ENCODE assay signal across 10 mouse cellular contexts in genomic region chr7:16373719-16374118, GRCm38 (mm10). TPM values are rescaled to one million over a fixed set of nuclear protein-coding genes. Genes with fewer than 3 reads are reported as not detected.
DNase-seq lines count a peak whose midpoint lies in the region; ATAC-seq and TF ChIP-seq lines count a peak whose summit lies in the region.
"Had no signal": no experiment of that assay in that cellular context is flagged by ENCODE, and none has a peak within 500 bp of the region (broad histone marks: within the 10 kb centered on the region; RNA-seq: fewer than 3 reads in every experiment).

No protein-coding gene starts in this region.

- H3K27me3 ChIP-seq in limb, embryonic 14.5 days (ENCODE audit: control insufficient read depth, insufficient read depth, low read length) = no peaks in the 10 kb centered on the region
- H3K27me3 ChIP-seq in limb, embryonic 10.5 days (ENCODE audit: low read depth, poor library complexity, severe bottlenecking) = no peaks in the 10 kb centered on the region
- H3K27me3 ChIP-seq in MEL (ENCODE audit: control insufficient read depth in 1 of 2, insufficient read depth in 2 of 2, low read length in 2 of 2) = no peaks in the 10 kb centered on the region
- H3K27me3 ChIP-seq: forebrain, embryonic 15.5 days had no signal

- H3K79me2 ChIP-seq in MEL (ENCODE audit: control insufficient read depth, insufficient read depth, low read length, poor library complexity) = peaks cover 4% of the 10 kb centered on the region; the same call in 1 of the 2 replicates

- peak in 2 of 3 experiments; percentile 28 to 62; a peak in 4 of 6 replicates for TF ChIP-seq CTCF in MEL (IDR thresholded peaks at IDR 0.05 in 2 of 3, conservative IDR thresholded peaks at IDR 0.05 in 1 of 3; ENCODE audit: control insufficient read depth in 1 of 3, insufficient read depth in 1 of 3, low read depth in 2 of 3, low read length in 3 of 3, poor library complexity in 1 of 3, severe bottlenecking in 1 of 3)
- 0 out of 2 replicates have a peak, but pooled peaks have one; percentile 17 for TF ChIP-seq CTCF in cortical plate, adult 2 months (IDR thresholded peaks at IDR 0.05; ENCODE audit: extremely low read depth, insufficient read depth, low read length)

- TF ChIP-seq RAD21 in MEL (IDR thresholded peaks at IDR 0.05; ENCODE audit: low read depth, low read length) = peak; percentile 57

- no peak for ATAC-seq in limb, embryonic 14.5 days (ENCODE audit: low FRiP score, low read depth)
- ATAC-seq in monocyte, adult 5-6 weeks (replicated peaks; ENCODE audit: insufficient number of reproducible peaks, low FRiP score, low TSS enrichment, poor library complexity, severe bottlenecking) = 0 out of 2 replicates have a peak, but pooled peaks have one; percentile 35
- ATAC-seq: forebrain, embryonic 15.5 days; hindbrain, embryonic 16.5 days had no signal

- H3K27ac ChIP-seq in limb, embryonic 14.5 days (replicated peaks; ENCODE audit: low read depth, low read length) = no peak overlapping the region
- H3K27ac ChIP-seq in limb, embryonic 10.5 days = no peak overlapping the region
- no peak overlapping the region for H3K27ac ChIP-seq in MEL (ENCODE audit: control insufficient read depth, low read depth, low read length)
- H3K27ac ChIP-seq in cortical plate, adult 2 months (ENCODE audit: insufficient read depth, low read length) = no peak overlapping the region
- H3K27ac ChIP-seq: forebrain, embryonic 15.5 days had no signal

- no peak for TF ChIP-seq POLR2A in limb, embryonic 14.5 days (IDR thresholded peaks at IDR 0.05; ENCODE audit: borderline replicate concordance, extremely low read depth, insufficient read depth, insufficient read length)
- TF ChIP-seq POLR2A in MEL (IDR thresholded peaks at IDR 0.05; ENCODE audit: control insufficient read depth in 1 of 2, insufficient read depth in 1 of 2, low read depth in 1 of 2, low read length in 2 of 2, poor library complexity in 1 of 2) = no peak
- no peak for TF ChIP-seq POLR2A in cortical plate, adult 2 months (IDR thresholded peaks at IDR 0.05; ENCODE audit: extremely low read depth, insufficient read depth, low read length)

- H3K9me3 ChIP-seq in limb, embryonic 14.5 days (ENCODE audit: control insufficient read depth, low read length) = no peaks in the 10 kb centered on the region
- no peaks in the 10 kb centered on the region for H3K9me3 ChIP-seq in limb, embryonic 10.5 days (replicated peaks)
- no peaks in the 10 kb centered on the region for H3K9me3 ChIP-seq in MEL (replicated peaks; ENCODE audit: insufficient read depth, low read length)
- H3K9me3 ChIP-seq: forebrain, embryonic 15.5 days had no signal

- H3K4me1 ChIP-seq in limb, embryonic 14.5 days (ENCODE audit: control insufficient read depth, insufficient read depth, low read length) = no peaks in the 10 kb centered on the region
- H3K4me1 ChIP-seq in limb, embryonic 10.5 days = no peaks in the 10 kb centered on the region
- peaks cover 3 to 5% of the 10 kb centered on the region in 2 experiments; a peak in 3 of 4 replicates for H3K4me1 ChIP-seq in MEL (ENCODE audit: control insufficient read depth in 1 of 2, insufficient read depth in 2 of 2, low read length in 2 of 2)
- no peaks in the 10 kb centered on the region for H3K4me1 ChIP-seq in cortical plate, adult 2 months (ENCODE audit: control insufficient read depth, insufficient read depth, low read length)
- H3K4me1 ChIP-seq: forebrain, embryonic 15.5 days had no signal

- H3K4me3 ChIP-seq in limb, embryonic 14.5 days (replicated peaks; ENCODE audit: low read length) = no peak overlapping the region
- no peak overlapping the region for H3K4me3 ChIP-seq in limb, embryonic 10.5 days
- H3K4me3 ChIP-seq in MEL (ENCODE audit: control insufficient read depth in 1 of 2, insufficient read depth in 1 of 2, low read depth in 2 of 2, low read length in 2 of 2) = no peak overlapping the region
- H3K4me3 ChIP-seq in cortical plate, adult 2 months (ENCODE audit: insufficient read depth, low read length) = no peak overlapping the region
- H3K4me3 ChIP-seq: forebrain, embryonic 15.5 days had no signal

- no peak for TF ChIP-seq EP300 in MEL (IDR thresholded peaks at IDR 0.05; ENCODE audit: low read depth in 1 of 2, low read length in 2 of 2)

- peaks cover 83% of the 10 kb centered on the region for H3K36me3 ChIP-seq in limb, embryonic 14.5 days (ENCODE audit: control insufficient read depth, insufficient read depth, low read length)
- H3K36me3 ChIP-seq in limb, embryonic 10.5 days = peaks cover 99% of the 10 kb centered on the region
- peaks cover 30 to 31% of the 10 kb centered on the region in 2 experiments for H3K36me3 ChIP-seq in MEL (ENCODE audit: control insufficient read depth in 1 of 2, insufficient read depth in 2 of 2, low read length in 2 of 2)

- H3K9ac ChIP-seq in limb, embryonic 14.5 days (ENCODE audit: low read depth, low read length, severe bottlenecking) = no peak overlapping the region
- no peak overlapping the region for H3K9ac ChIP-seq in MEL (ENCODE audit: control insufficient read depth, low read depth, low read length, poor library complexity, severe bottlenecking)
- H3K9ac ChIP-seq: forebrain, embryonic 15.5 days had no signal

- 66% methylated on average over 2 of the region's 2 CpGs for WGBS in limb, embryonic 14.5 days
- WGBS in limb, embryonic 10.5 days = 85% methylated on average over 2 of the region's 2 CpGs

- DNase-seq in limb, embryonic 14.5 days (ENCODE audit: low spot score) = peak; percentile 15
- no peak for DNase-seq in limb, embryonic 10.5 days (ENCODE audit: low spot score)
- DNase-seq in MEL (ENCODE audit: low read depth, low spot score) = peak; percentile 50
- DNase-seq in layer of hippocampus, adult 18-20 months (ENCODE audit: low spot score in 2 of 2) = no peak
- no peak for DNase-seq in cerebellum, postnatal 25 days
- DNase-seq in layer of hippocampus, adult 8-10 months (ENCODE audit: low spot score in 2 of 2) = no peak

- H3K4me2 ChIP-seq in limb, embryonic 14.5 days (replicated peaks; ENCODE audit: low read depth, low read length, severe bottlenecking) = no peak overlapping the region
- H3K4me2 ChIP-seq: forebrain, embryonic 15.5 days had no signal

TF ChIP-seq in MEL, 35 proteins besides CTCF, POLR2A, EP300 and RAD21:
- 0 out of 2 replicates have a peak, but pooled peaks have one; percentile 18 for TF ChIP-seq ZC3H11A (IDR thresholded peaks at IDR 0.05; ENCODE audit: low read depth, low read length)
- TF ChIP-seq SMC3 (IDR thresholded peaks at IDR 0.05; ENCODE audit: low read depth, low read length) = peak; percentile 53
- no peak for TF ChIP-seq MAFK (IDR thresholded peaks at IDR 0.05; ENCODE audit: borderline replicate concordance, low read depth, low read length)
TF ChIP-seq in MEL: peak in this region for 2.

RNA-seq across cellular contexts. Expression of gene Sae1, which starts 13.9 kb away (rescaled TPM):
- 143 and 172 TPM in 2 replicates for polyA plus RNA-seq in limb, embryonic 14.5 days (2012; rRNA removed)
- 273 and 289 TPM in 2 replicates for polyA plus RNA-seq in limb, embryonic 14.5 days (2014; fragmentation: Nextera tagmentation; extraction: Ambion mirVana)
- 483 and 484 TPM in 2 replicates for polyA plus RNA-seq in limb, embryonic 10.5 days (2016; fragmentation: Nextera tagmentation; extraction: Ambion mirVana)
- 182 and 187 TPM in 2 replicates for total RNA-seq in MEL (2012; rRNA removed)
- polyA plus RNA-seq in MEL (2012; ENCODE audit: insufficient read depth in 1 of 2, insufficient read length in 2 of 2, low read depth in 1 of 2, low replicate concordance in 2 of 2, missing spikeins in 1 of 2) = 100 to 1,000 TPM in 1 of 2 experiments, not detected in 1; 287 TPM
- polyA plus RNA-seq in cortical plate, adult 2 months (2012; rRNA removed) = 95.8 and 97.1 TPM in 2 replicates
- 108 to 150 TPM (median 134 TPM) in 3 replicates for total RNA-seq in monocyte, adult 5-6 weeks (2017)
- 100 to 1,000 TPM in 1 of 2 experiments, 10 to 100 TPM in 1; 95.4 to 100 TPM for total RNA-seq in layer of hippocampus, adult 18-20 months (2021)
- total RNA-seq in layer of hippocampus, adult 8-10 months (2022) = 10 to 100 TPM; 89.6 to 93.3 (median 91.9) TPM

RNA-seq across cellular contexts. Expression of gene Zc3h4, which starts 27.0 kb away (rescaled TPM):
- 49.1 and 57.6 TPM in 2 replicates for polyA plus RNA-seq in limb, embryonic 14.5 days (2012; rRNA removed)
- 15.7 and 18.9 TPM in 2 replicates for polyA plus RNA-seq in limb, embryonic 14.5 days (2014; fragmentation: Nextera tagmentation; extraction: Ambion mirVana)
- polyA plus RNA-seq in limb, embryonic 10.5 days (2016; fragmentation: Nextera tagmentation; extraction: Ambion mirVana) = 22.9 and 24.6 TPM in 2 replicates
- total RNA-seq in MEL (2012; rRNA removed) = 32.2 and 32.9 TPM in 2 replicates
- polyA plus RNA-seq in MEL (2012; ENCODE audit: insufficient read depth in 1 of 2, insufficient read length in 2 of 2, low read depth in 1 of 2, low replicate concordance in 2 of 2, missing spikeins in 1 of 2) = 10 to 100 TPM; 59.4 to 71.8 TPM
- 33.9 and 38.9 TPM in 2 replicates for polyA plus RNA-seq in cortical plate, adult 2 months (2012; rRNA removed)
- 20.4 to 63.1 TPM (median 27.4 TPM) in 3 replicates for total RNA-seq in monocyte, adult 5-6 weeks (2017)
- 10 to 100 TPM; 55.9 to 56.9 TPM for total RNA-seq in layer of hippocampus, adult 18-20 months (2021)
- total RNA-seq in layer of hippocampus, adult 8-10 months (2022) = 10 to 100 TPM; 43.3 to 50.2 (median 47.1) TPM

Comparison
In these comparisons a context has a peak if more than half of its experiments do, and no peak if none do; other contexts are left out.
1. DNase-seq: peak in limb, embryonic 14.5 days (single experiment) and MEL (single experiment); none in limb, embryonic 10.5 days (single experiment), layer of hippocampus, adult 18-20 months (0 of 2), cerebellum, postnatal 25 days (0 of 2) and layer of hippocampus, adult 8-10 months (0 of 2).